Mouse (Mus musculus): Measurements from ENCODE around the gene Kcnab2. TPM values are rescaled to one million over a fixed set of nuclear protein-coding genes. Genes with fewer than 3 reads are reported as not detected.

Gene Kcnab2
- polyA plus RNA-seq, 1 experiment from 2014 or later, result 9.3 TPM

DNA sequence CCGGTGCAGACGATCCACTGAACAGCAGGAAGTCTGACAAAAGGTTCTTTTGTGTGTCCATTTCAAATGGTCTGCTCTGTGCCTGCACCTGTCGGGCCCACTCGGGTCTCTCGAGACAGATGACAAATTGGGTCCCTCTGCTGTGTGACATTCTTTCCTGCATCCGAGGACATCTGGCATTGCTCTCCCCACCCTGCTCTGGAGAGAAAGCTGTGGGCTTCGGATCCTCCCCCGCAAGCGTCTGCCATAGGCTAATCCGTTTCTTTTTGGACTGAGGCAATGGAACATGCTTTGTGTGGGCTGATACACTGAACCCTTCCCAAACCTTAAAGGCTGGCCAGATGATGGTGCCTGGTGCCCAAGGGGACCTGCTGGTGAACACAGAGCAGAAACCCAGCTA is 24.6 kb downstream of the Kcnab2 start:
- Histone ChIP-seq H3K27me3 (peaks cover 8% of the 10 kb centered on the region; the same call in 1 of the 2 replicates), H3K27ac (no peak overlapping the region), H3K4me3 (replicated peaks) (no peak overlapping the region), H3K36me3 (no peaks in the 10 kb centered on the region), H3K4me1 (replicated peaks) (no peaks in the 10 kb centered on the region), H3K9ac (replicated peaks) (no peak overlapping the region), H3K4me2 (no peak overlapping the region), H3K9me3 (no peaks in the 10 kb centered on the region)
- no peak for ATAC-seq (ENCODE audit: insufficient number of reproducible peaks, insufficient read depth, low FRiP score, low TSS enrichment, low read depth)
- WGBS, result 66% methylated on average over 10 of the region's 10 CpGs

DNA sequence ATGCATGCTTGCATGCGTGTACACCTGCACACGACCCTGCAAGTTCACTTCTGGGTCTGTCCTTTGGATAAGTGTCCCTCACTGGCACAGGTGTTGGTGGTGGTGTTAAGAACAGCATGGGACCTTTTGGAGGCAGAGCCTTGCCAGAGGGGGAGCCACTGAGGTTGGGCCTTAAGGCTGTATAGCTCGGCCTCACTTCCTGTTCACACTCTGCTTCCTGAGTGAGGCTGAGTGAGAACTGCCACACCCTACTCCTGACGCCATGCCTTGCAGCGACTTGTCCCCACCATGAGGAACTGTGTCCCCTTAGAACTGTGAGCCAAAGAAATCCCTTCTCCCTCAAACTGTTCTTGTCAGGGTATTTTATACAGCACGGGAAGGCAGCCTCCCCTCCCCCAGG is 26.3 kb downstream of the Kcnab2 start:
- no peak for ATAC-seq (ENCODE audit: insufficient number of reproducible peaks, insufficient read depth, low FRiP score, low TSS enrichment, low read depth)
- Histone ChIP-seq H3K9ac (replicated peaks) (no peak overlapping the region), H3K36me3 (no peaks in the 10 kb centered on the region), H3K9me3 (no peaks in the 10 kb centered on the region), H3K4me1 (replicated peaks) (no peaks in the 10 kb centered on the region), H3K27ac (no peak overlapping the region), H3K4me2 (no peak overlapping the region), H3K4me3 (replicated peaks) (no peak overlapping the region), H3K27me3 (peaks cover 8% of the 10 kb centered on the region; the same call in 1 of the 2 replicates)
- 86% methylated on average over 6 of the region's 6 CpGs for WGBS

GRCm38 (mm10) chr4:152448666-152449018 is 29.0 kb downstream of the Kcnab2 start:
- no peak for ATAC-seq (ENCODE audit: insufficient number of reproducible peaks, insufficient read depth, low FRiP score, low TSS enrichment, low read depth)
- Histone ChIP-seq H3K9ac (replicated peaks) (no peak overlapping the region), H3K36me3 (no peaks in the 10 kb centered on the region), H3K27ac (no peak overlapping the region), H3K4me3 (replicated peaks) (no peak overlapping the region), H3K27me3 (0 out of 2 replicates have a peak, but pooled peaks cover 4% of the 10 kb centered on the region), H3K4me1 (replicated peaks) (no peaks in the 10 kb centered on the region), H3K9me3 (no peaks in the 10 kb centered on the region), H3K4me2 (no peak overlapping the region)
- WGBS, result 71% methylated on average over 8 of the region's 8 CpGs

DNA sequence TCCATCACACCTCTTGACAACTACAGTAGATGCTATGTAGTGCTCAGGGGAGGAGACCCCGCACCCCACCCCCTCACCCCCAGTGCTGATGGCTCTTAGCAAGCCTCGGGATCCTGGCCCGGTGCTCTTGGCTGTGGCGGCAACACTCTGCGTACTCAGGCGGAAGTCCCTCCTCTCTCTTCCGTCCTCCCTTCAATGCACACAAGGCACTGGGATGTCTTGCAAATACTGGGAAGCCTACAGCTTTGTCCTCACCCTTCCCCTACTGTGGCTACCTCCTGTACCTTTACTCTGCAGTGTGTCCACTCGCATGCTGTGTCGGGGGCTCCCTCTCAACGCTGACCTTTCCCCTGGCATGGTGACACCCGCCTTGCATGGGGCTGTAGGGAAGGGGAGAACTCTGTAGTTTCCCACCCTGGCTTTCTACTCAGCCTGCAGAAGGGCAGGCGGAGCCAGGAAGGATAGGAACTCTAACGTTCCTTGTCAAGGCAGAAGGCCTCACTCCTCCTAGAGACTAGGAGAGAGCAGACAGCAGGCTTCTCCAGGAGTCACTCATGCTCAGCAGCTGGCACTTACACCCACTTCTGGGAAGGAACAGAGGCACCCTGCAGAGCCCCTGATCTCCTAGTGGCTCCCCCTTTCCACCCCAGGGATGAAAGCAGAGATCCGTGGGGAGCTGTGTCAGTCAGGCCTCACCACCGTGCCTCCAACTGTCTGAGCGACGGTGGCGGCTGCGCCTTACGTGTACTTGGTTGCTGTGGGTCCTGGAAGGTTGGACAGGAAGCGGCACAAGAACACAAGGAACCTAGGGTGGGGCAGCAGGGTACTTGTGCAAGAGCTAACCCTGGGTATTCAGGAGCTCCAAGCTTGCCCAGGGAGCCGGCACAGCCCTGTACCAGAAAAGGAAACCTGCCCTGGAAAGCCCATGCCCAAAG is 29.7 kb downstream of the Kcnab2 start:
- Histone ChIP-seq H3K9ac (replicated peaks) (no peak overlapping the region; the same call in 1 of the 2 replicates), H3K9me3 (no peaks in the 10 kb centered on the region), H3K4me2 (no peak overlapping the region), H3K27me3 (no peaks in the 10 kb centered on the region), H3K4me1 (replicated peaks) (no peaks in the 10 kb centered on the region), H3K27ac (no peak overlapping the region), H3K36me3 (no peaks in the 10 kb centered on the region), H3K4me3 (replicated peaks) (no peak overlapping the region)
- 80% methylated on average over 22 of the region's 22 CpGs for WGBS
- ATAC-seq (ENCODE audit: insufficient number of reproducible peaks, insufficient read depth, low FRiP score, low TSS enrichment, low read depth), result no peak

DNA sequence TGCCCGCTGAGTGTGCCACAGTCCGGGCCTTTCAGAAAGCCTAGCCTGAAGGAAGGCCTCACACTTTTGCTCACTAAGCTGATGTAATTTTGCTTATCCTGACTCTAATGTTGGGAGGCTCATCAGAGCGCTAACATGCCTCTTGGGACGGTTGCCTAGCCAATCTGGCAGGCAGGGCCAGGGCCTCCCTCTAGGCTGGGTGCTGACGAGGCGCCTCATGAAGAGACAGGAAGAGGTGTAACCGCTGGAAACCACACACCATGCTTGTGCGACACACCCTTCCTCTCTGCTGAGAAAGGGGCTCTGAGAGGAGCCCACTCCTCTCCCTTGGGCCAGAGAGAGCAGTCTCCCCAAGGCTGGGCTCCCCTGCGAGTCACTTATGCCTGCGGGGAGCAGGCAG is 31.5 kb downstream of the Kcnab2 start:
- no peaks in the 10 kb centered on the region for H3K9me3 ChIP-seq
- no peak overlapping the region for H3K4me3 ChIP-seq (replicated peaks)
- H3K9ac ChIP-seq (replicated peaks), result no peak overlapping the region
- ATAC-seq (ENCODE audit: insufficient number of reproducible peaks, insufficient read depth, low FRiP score, low TSS enrichment, low read depth), result no peak
- no peaks in the 10 kb centered on the region for H3K36me3 ChIP-seq
- WGBS, result 82% methylated on average over 10 of the region's 10 CpGs
- no peak overlapping the region for H3K27ac ChIP-seq
- H3K27me3 ChIP-seq, result peaks cover 4% of the 10 kb centered on the region; the same call in 1 of the 2 replicates
- H3K4me1 ChIP-seq (replicated peaks), result no peaks in the 10 kb centered on the region
- H3K4me2 ChIP-seq, result no peak overlapping the region

DNA sequence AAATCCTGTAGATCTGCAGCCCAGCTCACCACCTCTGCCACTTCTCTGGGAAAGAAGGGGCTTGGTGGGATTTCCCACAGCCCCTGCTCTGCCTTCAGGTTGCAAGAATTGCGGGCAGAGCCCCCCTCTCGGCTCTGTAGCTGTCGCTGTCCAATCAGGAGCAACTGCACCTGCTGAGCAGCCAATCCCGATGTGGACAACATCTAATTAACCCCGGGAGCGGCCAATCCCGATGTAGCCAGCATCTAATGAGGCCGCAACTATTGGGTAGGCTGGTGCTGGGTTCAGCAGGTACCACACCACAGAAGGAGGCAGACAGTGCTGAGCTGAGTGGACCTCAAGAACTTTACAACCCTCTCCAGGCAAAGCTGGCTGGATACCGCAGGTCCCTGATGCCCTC is 36.1 kb downstream of the Kcnab2 start:
- Histone ChIP-seq H3K4me3 (replicated peaks) (no peak overlapping the region), H3K4me1 (replicated peaks) (no peaks in the 10 kb centered on the region), H3K9ac (replicated peaks) (no peak overlapping the region), H3K4me2 (no peak overlapping the region), H3K27ac (no peak overlapping the region), H3K27me3 (peaks cover 25% of the 10 kb centered on the region), H3K9me3 (no peaks in the 10 kb centered on the region), H3K36me3 (no peaks in the 10 kb centered on the region)
- 37% methylated on average over 9 of the region's 9 CpGs for WGBS
- no peak for ATAC-seq (ENCODE audit: insufficient number of reproducible peaks, insufficient read depth, low FRiP score, low TSS enrichment, low read depth)

DNA sequence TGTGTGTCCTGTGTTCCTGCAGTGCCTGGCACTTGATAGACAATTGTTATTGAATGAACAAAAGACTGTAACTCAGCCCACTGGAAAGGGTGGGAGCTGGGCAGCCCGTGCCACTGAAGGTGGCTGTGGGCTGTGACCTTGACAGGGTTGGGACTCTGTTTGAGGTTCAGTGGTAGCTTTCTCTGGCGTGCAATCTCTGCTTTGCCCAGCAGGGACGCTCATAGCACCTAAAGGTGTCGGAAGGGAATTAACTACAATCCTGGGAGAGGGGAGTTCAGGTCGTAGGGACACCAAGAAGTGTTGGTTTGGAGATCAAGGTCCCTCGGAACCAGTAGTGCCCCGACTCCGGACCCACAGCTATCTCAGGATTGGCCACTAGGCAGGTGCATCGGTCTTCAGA is 36.8 kb downstream of the Kcnab2 start:
- ATAC-seq (ENCODE audit: insufficient number of reproducible peaks, insufficient read depth, low FRiP score, low TSS enrichment, low read depth), result no peak
- Histone ChIP-seq H3K9ac (replicated peaks) (no peak overlapping the region), H3K4me2 (no peak overlapping the region), H3K27ac (no peak overlapping the region), H3K9me3 (no peaks in the 10 kb centered on the region), H3K4me1 (replicated peaks) (no peaks in the 10 kb centered on the region), H3K36me3 (no peaks in the 10 kb centered on the region), H3K27me3 (peaks cover 27% of the 10 kb centered on the region), H3K4me3 (replicated peaks) (no peak overlapping the region)
- 62% methylated on average over 9 of the region's 9 CpGs for whole genome bisulfite sequencing

DNA sequence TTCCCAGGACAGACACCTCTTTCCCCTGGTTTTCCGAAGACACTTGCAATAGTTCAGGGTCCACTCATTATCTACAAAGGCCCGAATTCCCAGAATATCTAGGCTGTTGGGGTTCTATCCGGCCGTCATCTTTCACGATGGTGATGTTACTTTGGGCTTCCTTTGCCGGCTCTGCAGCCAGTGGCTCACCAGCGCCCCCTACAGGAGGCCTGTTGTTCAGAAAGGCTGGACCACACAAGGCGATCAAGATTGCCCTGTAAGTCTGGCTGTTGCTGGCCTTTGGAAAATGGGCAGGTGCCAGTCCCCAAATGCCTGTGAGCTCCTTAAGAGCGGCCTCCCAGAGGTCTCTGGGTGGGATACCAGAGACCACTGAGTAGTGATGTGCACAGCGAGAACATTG is 42.4 kb downstream of the Kcnab2 start:
- ATAC-seq (ENCODE audit: insufficient number of reproducible peaks, insufficient read depth, low FRiP score, low TSS enrichment, low read depth), result peak; percentile 21; the same call in 1 of the 2 replicates
- H3K27me3 ChIP-seq, result peaks cover 38% of the 10 kb centered on the region
- no peaks in the 10 kb centered on the region for H3K36me3 ChIP-seq
- peak overlapping the region; percentile 47 for H3K4me2 ChIP-seq
- no peaks in the 10 kb centered on the region for H3K9me3 ChIP-seq
- H3K4me1 ChIP-seq (replicated peaks), result peaks cover 11% of the 10 kb centered on the region
- no peak overlapping the region; the same call in 1 of the 2 replicates for H3K4me3 ChIP-seq (replicated peaks)
- no peak overlapping the region for H3K9ac ChIP-seq (replicated peaks)
- H3K27ac ChIP-seq, result no peak overlapping the region
- WGBS, result 14% methylated on average over 10 of the region's 10 CpGs

- WGBS, result 2% methylated on average over 9 of the region's 9 CpGs
- Histone ChIP-seq H3K27me3 (peaks cover 33% of the 10 kb centered on the region), H3K9ac (replicated peaks) (no peak overlapping the region), H3K4me3 (replicated peaks) (no peak overlapping the region; the same call in 1 of the 2 replicates), H3K9me3 (no peaks in the 10 kb centered on the region), H3K4me1 (replicated peaks) (peaks cover 11% of the 10 kb centered on the region), H3K27ac (no peak overlapping the region), H3K4me2 (peak overlapping the region; percentile 47), H3K36me3 (no peaks in the 10 kb centered on the region)
- peak; percentile 82 for ATAC-seq (ENCODE audit: insufficient number of reproducible peaks, insufficient read depth, low FRiP score, low TSS enrichment, low read depth)
Measured at GRCm38 (mm10) chr4:152434836-152435235, 42.8 kb downstream of the Kcnab2 start.

GRCm38 (mm10) chr4:152432308-152432707 is 45.4 kb downstream of the Kcnab2 start:
- Histone ChIP-seq H3K36me3 (no peaks in the 10 kb centered on the region), H3K4me3 (replicated peaks) (no peak overlapping the region), H3K4me2 (no peak overlapping the region), H3K9ac (replicated peaks) (no peak overlapping the region), H3K4me1 (replicated peaks) (peaks cover 11% of the 10 kb centered on the region), H3K27ac (no peak overlapping the region), H3K9me3 (no peaks in the 10 kb centered on the region), H3K27me3 (peaks cover 22% of the 10 kb centered on the region)
- ATAC-seq (ENCODE audit: insufficient number of reproducible peaks, insufficient read depth, low FRiP score, low TSS enrichment, low read depth), result no peak
- WGBS, result 56% methylated on average over 5 of the region's 5 CpGs

DNA sequence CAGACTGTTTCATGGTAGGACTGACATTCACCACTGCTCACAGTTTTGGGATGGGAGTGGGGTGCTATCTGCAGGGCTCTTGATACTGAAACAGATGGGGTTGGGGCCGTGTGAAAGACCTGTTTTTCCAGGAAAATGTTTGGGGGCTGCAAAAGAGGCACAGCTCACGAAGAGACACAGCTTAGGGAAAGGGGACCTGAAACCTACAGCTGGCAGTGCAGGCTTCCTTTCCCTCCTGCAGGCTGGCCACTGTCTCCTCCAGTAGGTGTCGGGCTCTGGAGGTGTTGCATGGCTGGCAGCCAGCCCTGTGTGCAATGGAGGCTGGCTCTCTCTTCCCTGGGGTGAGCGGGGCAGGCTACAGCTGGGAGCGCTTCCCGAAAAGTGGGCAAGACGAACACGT is 49.4 kb downstream of the Kcnab2 start:
- 57% methylated on average over 8 of the region's 8 CpGs for WGBS
- Histone ChIP-seq H3K27me3 (peaks cover 5% of the 10 kb centered on the region), H3K9me3 (no peaks in the 10 kb centered on the region), H3K27ac (no peak overlapping the region), H3K4me1 (replicated peaks) (no peaks in the 10 kb centered on the region), H3K4me2 (no peak overlapping the region), H3K36me3 (no peaks in the 10 kb centered on the region), H3K4me3 (replicated peaks) (no peak overlapping the region), H3K9ac (replicated peaks) (no peak overlapping the region)
- no peak for ATAC-seq (ENCODE audit: insufficient number of reproducible peaks, insufficient read depth, low FRiP score, low TSS enrichment, low read depth)

GRCm38 (mm10) chr4:152424922-152425321 is 52.7 kb downstream of the Kcnab2 start:
- H3K4me2 ChIP-seq, result no peak overlapping the region
- 67% methylated on average over 5 of the region's 5 CpGs for WGBS
- no peaks in the 10 kb centered on the region for H3K9me3 ChIP-seq
- ATAC-seq (ENCODE audit: insufficient number of reproducible peaks, insufficient read depth, low FRiP score, low TSS enrichment, low read depth), result no peak
- H3K27me3 ChIP-seq, result no peaks in the 10 kb centered on the region
- H3K27ac ChIP-seq, result no peak overlapping the region
- H3K9ac ChIP-seq (replicated peaks), result no peak overlapping the region
- H3K36me3 ChIP-seq, result no peaks in the 10 kb centered on the region
- no peaks in the 10 kb centered on the region for H3K4me1 ChIP-seq (replicated peaks)
- H3K4me3 ChIP-seq (replicated peaks), result no peak overlapping the region

All from limb, embryonic 12.5 days (tissue).